Mouse (Mus musculus): ENCODE measurements around the gene Lin7c.

- TF ChIP-seq CTCF (conservative IDR thresholded peaks at IDR 0.05; ENCODE audit: insufficient read depth, insufficient read length, low read depth, low read length) (no peak), POLR2A (IDR thresholded peaks at IDR 0.05; ENCODE audit: low read depth, low read length) (no peak)
These were observed 33.3 kb downstream of the Lin7c start for GRCm38 (mm10) chr2:109923945-109924344.

Data from kidney, adult 2 months (tissue).